In the genomic region with DNA sequence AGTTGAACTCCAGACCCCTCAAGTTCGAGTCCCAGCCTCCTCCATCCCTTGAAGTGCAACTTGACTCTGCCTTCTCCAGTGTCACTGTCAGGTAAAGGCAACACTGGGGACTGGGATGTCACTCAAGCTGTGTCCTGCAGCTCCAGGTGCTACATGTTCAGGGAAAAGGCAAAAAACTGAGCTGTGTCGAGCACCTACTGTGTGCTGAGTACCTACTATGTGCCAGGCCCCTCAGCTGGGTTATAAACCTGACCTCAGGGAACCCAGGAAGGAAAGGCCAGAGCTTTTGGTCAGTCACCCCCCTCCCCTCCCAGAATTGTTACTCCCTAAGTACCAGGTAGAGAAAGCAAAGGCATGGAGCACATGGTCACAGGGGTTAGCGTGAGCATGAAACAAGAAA, we compare ENCODE assay signal across 22 mouse cellular contexts. TPM values are rescaled to one million over a fixed set of nuclear protein-coding genes. Genes with fewer than 3 reads are reported as not detected.
"Had no signal": no experiment of that assay in that cellular context is flagged by ENCODE, and none has a peak within 500 bp of the region (broad histone marks: within the 10 kb centered on the region; RNA-seq: fewer than 3 reads in every experiment).

No protein-coding gene starts in this region.

- ATAC-seq: lung, postnatal 0 days; midbrain, embryonic 16.5 days had no signal

- H3K9ac ChIP-seq: lung, embryonic 15.5 days; midbrain, embryonic 12.5 days; neural tube, embryonic 13.5 days; neural tube, embryonic 15.5 days had no signal

- H3K4me3 ChIP-seq: lung, embryonic 15.5 days; midbrain, embryonic 10.5 days; midbrain, embryonic 12.5 days; myocyte; neural tube, embryonic 13.5 days; neural tube, embryonic 15.5 days had no signal

- H3K4me1 ChIP-seq: lung, embryonic 15.5 days had no signal

- DNase-seq: lung, adult 2 months; lung, postnatal 14 days; lung, postnatal 4 days; midbrain, embryonic 14.5 days; retina, postnatal 1 day; right cerebral cortex, adult 18-20 months; right cerebral cortex, postnatal 25 days; right cerebral cortex, postnatal 4 days; spleen, adult 18-20 months; thymus, adult 18-20 months; thymus, postnatal 14 days; thymus, postnatal 36 days had no signal

- H3K36me3 ChIP-seq: lung, embryonic 15.5 days; midbrain, embryonic 10.5 days; midbrain, embryonic 12.5 days; neural tube, embryonic 13.5 days; neural tube, embryonic 15.5 days had no signal

- H3K9me3 ChIP-seq: lung, embryonic 15.5 days; midbrain, embryonic 10.5 days; midbrain, embryonic 12.5 days; neural tube, embryonic 13.5 days; neural tube, embryonic 15.5 days had no signal

- H3K27ac ChIP-seq: lung, embryonic 15.5 days; midbrain, embryonic 10.5 days; midbrain, embryonic 12.5 days; neural tube, embryonic 13.5 days; neural tube, embryonic 15.5 days had no signal

- H3K27me3 ChIP-seq: lung, embryonic 15.5 days; neural tube, embryonic 13.5 days; neural tube, embryonic 15.5 days had no signal

- H3K4me2 ChIP-seq: lung, embryonic 15.5 days; midbrain, embryonic 12.5 days; neural tube, embryonic 13.5 days; neural tube, embryonic 15.5 days had no signal

RNA-seq across cellular contexts. Expression of gene Elfn2, which starts 19.1 kb away (rescaled TPM):
- total RNA-seq: megakaryocyte-erythroid progenitor cell, adult 5-6 weeks had no signal
- polyA plus RNA-seq: stomach, embryonic 14.5 days had no signal
